Mouse (Mus musculus): ENCODE results near the gene Lysmd4. TPM values are rescaled to one million over a fixed set of nuclear protein-coding genes. Genes with fewer than 3 reads are reported as not detected.
A peak's percentile ranks its signal among the peaks of the same experiment; 100 is the strongest.
"Not testable (repeated sequence)": the region's sequence is repeated elsewhere in the genome, so short reads cannot be mapped to it uniquely, and the experiment has no call there.

Lysmd4 gene
- polyA plus RNA-seq, 1 experiment from 2014 or later = 11.9 TPM

GRCm38 (mm10) chr7:67234797-67235196 is 12.5 kb downstream of the Lysmd4 start:
- peaks cover 26% of the 10 kb centered on the region for H3K36me3 ChIP-seq
- ATAC-seq (ENCODE audit: insufficient read depth, low FRiP score, low read depth) = no peak

GRCm38 (mm10) chr7:67236351-67236750 is 14.0 kb downstream of the Lysmd4 start:
- Histone ChIP-seq H3K9ac (no peak overlapping the region), H3K4me3 (replicated peaks) (no peak overlapping the region), H3K4me2 (no peak overlapping the region), H3K27ac (no peak overlapping the region), H3K4me1 (no peaks in the 10 kb centered on the region), H3K27me3 (replicated peaks) (no peaks in the 10 kb centered on the region), H3K36me3 (peaks cover 20% of the 10 kb centered on the region), H3K9me3 (no peaks in the 10 kb centered on the region)
- 83% methylated on average over 2 of the region's 2 CpGs for WGBS
- ATAC-seq (ENCODE audit: insufficient read depth, low FRiP score, low read depth) = no peak

More at GRCm38 (mm10) chr7:67234797-67235196, 12.5 kb downstream of the Lysmd4 start:
- Histone ChIP-seq H3K4me2 (no peak overlapping the region), H3K9ac (no peak overlapping the region), H3K27ac (no peak overlapping the region), H3K9me3 (no peaks in the 10 kb centered on the region), H3K27me3 (replicated peaks) (no peaks in the 10 kb centered on the region), H3K4me1 (no peaks in the 10 kb centered on the region), H3K4me3 (replicated peaks) (no peak overlapping the region)
- WGBS = 70% methylated on average over 8 of the region's 8 CpGs

GRCm38 (mm10) chr7:67237752-67238151 is 15.4 kb downstream of the Lysmd4 start:
- Histone ChIP-seq H3K4me1 (no peaks in the 10 kb centered on the region), H3K27me3 (replicated peaks) (no peaks in the 10 kb centered on the region), H3K27ac (no peak overlapping the region), H3K9me3 (no peaks in the 10 kb centered on the region), H3K9ac (no peak overlapping the region), H3K4me3 (replicated peaks) (no peak overlapping the region), H3K36me3 (peaks cover 20% of the 10 kb centered on the region), H3K4me2 (no peak overlapping the region)
- no peak for ATAC-seq (ENCODE audit: insufficient read depth, low FRiP score, low read depth)
- WGBS = 81% methylated on average over 2 of the region's 2 CpGs

- Histone ChIP-seq H3K4me2 (no peak overlapping the region), H3K27ac (no peak overlapping the region), H3K36me3 (no peaks in the 10 kb centered on the region; the same call in 1 of the 2 replicates), H3K4me3 (replicated peaks) (no peak overlapping the region), H3K4me1 (no peaks in the 10 kb centered on the region), H3K9ac (no peak overlapping the region), H3K9me3 (no peaks in the 10 kb centered on the region), H3K27me3 (replicated peaks) (no peaks in the 10 kb centered on the region)
- ATAC-seq (ENCODE audit: insufficient read depth, low FRiP score, low read depth) = no peak
- WGBS = 67% methylated on average over 3 of the region's 3 CpGs
Measured at GRCm38 (mm10) chr7:67241969-67242368, 19.6 kb downstream of the Lysmd4 start.

DNA sequence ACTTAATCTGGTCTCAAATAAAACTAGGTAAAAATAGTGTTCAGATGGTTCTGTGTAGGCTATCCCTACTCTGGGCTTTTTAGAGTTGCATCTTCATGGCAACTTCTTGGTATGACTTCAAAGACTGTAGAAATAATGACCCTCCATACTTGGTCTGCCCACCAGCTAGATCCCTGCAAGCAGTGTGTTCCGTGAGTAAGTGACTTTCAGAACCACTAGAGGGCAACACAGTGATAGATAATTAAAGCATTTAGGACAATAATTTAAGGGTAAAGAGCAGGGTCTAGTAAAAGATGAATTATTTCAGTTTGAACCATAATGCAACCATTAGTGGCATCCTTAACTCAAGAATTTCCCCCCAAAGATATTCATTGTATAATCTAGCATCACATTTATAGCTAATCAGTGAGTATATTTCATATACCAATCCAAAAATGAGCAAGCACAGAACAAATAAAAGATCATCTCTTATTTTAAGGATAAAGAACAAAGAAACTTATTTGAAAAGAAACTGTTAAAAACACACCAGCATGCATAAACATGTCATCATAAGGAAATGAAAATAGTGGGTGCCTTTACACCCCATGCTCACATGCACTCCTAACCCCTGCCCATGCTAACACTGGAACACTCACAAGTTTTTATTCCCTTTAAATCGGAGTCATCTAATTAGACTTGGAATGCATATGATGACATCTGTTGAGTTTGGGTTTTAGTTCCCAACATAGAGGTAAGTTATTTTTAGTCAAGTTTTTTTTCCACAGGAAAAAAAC is 21.0 kb downstream of the Lysmd4 start:
- ATAC-seq (ENCODE audit: insufficient read depth, low FRiP score, low read depth) = no peak
- H3K9me3 ChIP-seq = no peaks in the 10 kb centered on the region
- no peak overlapping the region for H3K9ac ChIP-seq
- no peaks in the 10 kb centered on the region for H3K4me1 ChIP-seq
- H3K36me3 ChIP-seq = peaks cover 6% of the 10 kb centered on the region; the same call in 1 of the 2 replicates
- no peak overlapping the region for H3K27ac ChIP-seq
- no peak overlapping the region for H3K4me2 ChIP-seq
- H3K27me3 ChIP-seq (replicated peaks) = no peaks in the 10 kb centered on the region
- 59% methylated on average over 2 of the region's 2 CpGs for WGBS
- no peak overlapping the region for H3K4me3 ChIP-seq (replicated peaks)

DNA sequence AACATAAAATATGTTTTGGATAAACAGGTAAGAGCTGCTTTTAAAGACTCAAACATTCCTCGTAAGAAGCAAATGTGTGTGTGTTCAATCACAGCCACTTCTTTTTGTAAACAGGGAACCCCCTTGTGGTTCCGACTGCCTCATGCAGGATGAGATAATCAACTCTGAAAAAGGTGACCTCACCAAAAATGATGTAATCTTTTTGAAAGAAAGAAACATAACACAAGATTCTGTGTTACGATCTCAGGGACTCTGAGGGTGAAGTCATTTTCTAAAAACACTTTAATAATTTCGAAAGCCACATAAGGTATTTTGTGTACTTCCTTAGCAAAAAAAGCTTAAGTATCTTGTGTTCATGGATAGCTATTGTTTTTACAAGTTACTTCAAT is 21.5 kb downstream of the Lysmd4 start:
- H3K4me1 ChIP-seq = no peaks in the 10 kb centered on the region
- no peak overlapping the region for H3K27ac ChIP-seq
- 0 out of 2 replicates have a peak, but pooled peaks cover 6% of the 10 kb centered on the region for H3K36me3 ChIP-seq
- no peak overlapping the region for H3K4me2 ChIP-seq
- H3K4me3 ChIP-seq (replicated peaks) = no peak overlapping the region
- no peaks in the 10 kb centered on the region for H3K9me3 ChIP-seq
- 43% methylated on average over 4 of the region's 4 CpGs for WGBS
- ATAC-seq (ENCODE audit: insufficient read depth, low FRiP score, low read depth) = no peak
- no peaks in the 10 kb centered on the region for H3K27me3 ChIP-seq (replicated peaks)
- H3K9ac ChIP-seq = no peak overlapping the region

GRCm38 (mm10) chr7:67245255-67245654 is 22.9 kb downstream of the Lysmd4 start:
- no peak overlapping the region for H3K4me3 ChIP-seq (replicated peaks)
- 0 out of 2 replicates have a peak, but pooled peaks cover 6% of the 10 kb centered on the region for H3K36me3 ChIP-seq
- no peak overlapping the region for H3K4me2 ChIP-seq
- no peak for ATAC-seq (ENCODE audit: insufficient read depth, low FRiP score, low read depth)
- H3K27ac ChIP-seq = no peak overlapping the region
- WGBS = 75% methylated on average over 1 of the region's 1 CpGs
- no peaks in the 10 kb centered on the region for H3K9me3 ChIP-seq
- H3K27me3 ChIP-seq (replicated peaks) = no peaks in the 10 kb centered on the region
- no peak overlapping the region for H3K9ac ChIP-seq
- H3K4me1 ChIP-seq = no peaks in the 10 kb centered on the region

DNA sequence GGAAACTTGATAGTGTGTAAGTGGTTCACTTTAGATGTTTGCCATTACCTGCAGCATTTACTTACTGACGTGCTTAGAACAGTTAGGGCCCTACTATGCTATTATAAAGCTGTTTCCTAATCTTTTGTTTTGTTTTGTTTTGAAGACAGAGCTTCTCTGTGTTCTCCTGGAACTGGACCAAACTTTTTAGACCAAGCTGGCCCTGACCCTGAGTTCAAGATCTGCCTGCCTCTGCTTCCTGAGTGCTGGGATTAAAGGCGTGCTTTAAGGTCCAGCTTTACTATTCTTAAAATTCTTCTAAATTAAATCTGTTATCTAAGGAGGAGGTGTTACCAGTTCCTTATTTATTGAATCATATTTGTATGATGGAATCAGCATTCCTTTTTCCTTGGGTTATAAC is 23.7 kb downstream of the Lysmd4 start:
- no peak overlapping the region for H3K4me3 ChIP-seq (replicated peaks)
- no peaks in the 10 kb centered on the region for H3K9me3 ChIP-seq
- no peak overlapping the region for H3K27ac ChIP-seq
- ATAC-seq (ENCODE audit: insufficient read depth, low FRiP score, low read depth) = no peak
- H3K27me3 ChIP-seq (replicated peaks) = no peaks in the 10 kb centered on the region
- H3K9ac ChIP-seq = no peak overlapping the region
- H3K4me2 ChIP-seq = no peak overlapping the region
- WGBS = 77% methylated on average over 2 of the region's 2 CpGs
- H3K4me1 ChIP-seq = no peaks in the 10 kb centered on the region
- H3K36me3 ChIP-seq = 0 out of 2 replicates have a peak, but pooled peaks cover 6% of the 10 kb centered on the region

DNA sequence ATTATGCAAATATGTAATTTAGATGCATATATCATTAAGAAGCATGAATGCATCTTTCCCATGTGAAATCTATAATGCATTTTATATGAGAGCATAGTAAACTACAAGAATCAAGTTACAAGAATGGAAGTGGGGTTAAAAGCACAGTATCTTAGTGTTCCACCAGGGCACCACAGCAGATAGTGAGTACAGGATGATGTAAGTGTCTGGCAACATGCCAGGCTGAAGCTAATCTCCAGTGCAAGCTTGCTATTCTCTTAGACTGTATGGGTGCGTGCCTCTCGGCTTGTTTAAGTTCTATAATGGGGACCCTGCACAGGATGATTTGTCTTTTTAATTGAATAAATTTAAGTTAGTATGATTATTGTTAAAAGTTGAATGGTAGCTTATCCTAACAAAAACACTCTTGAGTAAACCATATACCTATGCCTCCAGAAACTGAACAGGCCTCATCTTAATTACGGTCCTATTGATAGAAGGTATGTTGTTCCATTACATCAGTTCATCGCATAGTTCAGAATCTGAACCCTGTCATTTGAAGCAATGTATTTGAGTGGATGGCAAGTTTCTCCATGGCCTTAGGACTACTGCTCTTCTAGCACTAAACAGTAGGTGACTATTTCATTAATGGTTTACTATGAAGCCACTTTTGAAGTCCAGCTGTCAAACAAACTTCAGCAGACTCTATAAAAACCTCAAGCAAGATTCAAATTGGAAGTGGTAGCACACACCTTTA is 37.7 kb downstream of the Lysmd4 start:
- H3K4me2 ChIP-seq = no peak overlapping the region
- no peak overlapping the region for H3K9ac ChIP-seq
- H3K36me3 ChIP-seq = 0 out of 2 replicates have a peak, but pooled peaks cover 14% of the 10 kb centered on the region
- no peaks in the 10 kb centered on the region for H3K9me3 ChIP-seq
- H3K27ac ChIP-seq = no peak overlapping the region
- no peak overlapping the region for H3K4me3 ChIP-seq (replicated peaks)
- 57% methylated on average over 4 of the region's 4 CpGs for WGBS
- peak; percentile 87 for ATAC-seq (ENCODE audit: insufficient read depth, low FRiP score, low read depth)
- no peaks in the 10 kb centered on the region for H3K4me1 ChIP-seq
- H3K27me3 ChIP-seq (replicated peaks) = no peaks in the 10 kb centered on the region

DNA sequence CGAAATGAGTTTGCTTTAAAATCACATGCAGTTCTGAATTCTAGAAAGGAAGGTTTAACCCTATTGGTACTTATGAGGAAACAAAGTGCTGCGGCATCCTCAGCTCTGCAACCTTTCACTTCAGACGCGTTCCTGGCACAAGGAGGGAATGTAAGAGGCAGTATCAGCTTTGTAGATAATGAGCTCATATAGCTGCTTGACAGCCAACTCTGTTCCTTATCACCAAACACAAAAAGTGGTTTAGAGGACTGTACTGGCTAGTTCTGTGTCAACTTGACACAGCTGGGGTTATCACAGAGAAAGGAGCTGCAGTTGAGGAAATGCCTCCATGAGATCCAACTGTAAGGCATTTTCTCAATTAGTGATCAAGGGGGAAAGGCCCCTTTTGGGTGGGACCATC is 48.1 kb downstream of the Lysmd4 start:
- H3K4me2 ChIP-seq; H3K36me3 ChIP-seq; H3K27ac ChIP-seq; H3K9me3 ChIP-seq; H3K4me1 ChIP-seq; ATAC-seq (ENCODE audit: insufficient read depth, low FRiP score, low read depth); H3K4me3 ChIP-seq (replicated peaks); H3K9ac ChIP-seq; H3K27me3 ChIP-seq (replicated peaks): not testable (repeated sequence)
- WGBS = 63% methylated on average over 4 of the region's 4 CpGs

- H3K36me3 ChIP-seq = no peaks in the 10 kb centered on the region
- H3K27ac ChIP-seq = no peak overlapping the region
- H3K27me3 ChIP-seq (replicated peaks) = no peaks in the 10 kb centered on the region
- no peak overlapping the region for H3K4me3 ChIP-seq (replicated peaks)
- H3K4me2 ChIP-seq = no peak overlapping the region
- no peak for ATAC-seq (ENCODE audit: insufficient read depth, low FRiP score, low read depth)
- H3K9ac ChIP-seq = no peak overlapping the region
- WGBS = 88% methylated on average over 6 of the region's 6 CpGs
- no peaks in the 10 kb centered on the region for H3K9me3 ChIP-seq
- no peaks in the 10 kb centered on the region for H3K4me1 ChIP-seq
Measured at GRCm38 (mm10) chr7:67283581-67283980, 61.2 kb downstream of the Lysmd4 start.

GRCm38 (mm10) chr7:67287456-67287855 is 65.1 kb downstream of the Lysmd4 start:
- no peaks in the 10 kb centered on the region for H3K4me1 ChIP-seq

More at GRCm38 (mm10) chr7:67287456-67287855, 65.1 kb downstream of the Lysmd4 start:
- Histone ChIP-seq H3K27me3 (replicated peaks) (no peaks in the 10 kb centered on the region), H3K36me3 (no peaks in the 10 kb centered on the region), H3K9ac (no peak overlapping the region), H3K9me3 (no peaks in the 10 kb centered on the region), H3K27ac (0 out of 2 replicates have a peak overlapping the region, but pooled peaks have one; percentile 44), H3K4me2 (no peak overlapping the region), H3K4me3 (replicated peaks) (no peak overlapping the region)
- 70% methylated on average over 4 of the region's 4 CpGs for WGBS
- ATAC-seq (ENCODE audit: insufficient read depth, low FRiP score, low read depth) = peak; percentile 89

All from stomach, embryonic 15.5 days (tissue).